Comparison of ENCODE assay signal across 22 mouse cellular contexts in the genomic region with DNA sequence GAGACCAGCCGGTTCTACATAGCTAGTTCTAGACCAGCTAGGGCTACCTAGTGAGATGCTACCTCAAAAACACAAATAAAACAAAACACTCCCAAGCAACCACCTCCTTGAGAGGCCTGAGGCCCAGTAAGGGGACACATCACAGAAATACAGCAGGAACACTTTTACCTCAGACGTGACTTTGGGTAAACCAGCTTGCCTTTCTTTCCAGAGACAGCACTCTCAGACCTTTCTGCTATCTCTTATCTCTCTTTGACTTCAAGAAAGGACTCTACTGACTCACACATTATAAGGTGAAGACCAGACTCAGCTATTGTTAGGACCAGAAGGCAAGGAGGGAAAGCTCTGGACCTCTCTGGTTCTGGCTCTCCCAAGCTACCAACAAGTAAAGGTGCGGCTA. TPM values are rescaled to one million over a fixed set of nuclear protein-coding genes. Genes with fewer than 3 reads are reported as not detected.
"Had no signal": no experiment of that assay in that cellular context is flagged by ENCODE, and none has a peak within 500 bp of the region (broad histone marks: within the 10 kb centered on the region; RNA-seq: fewer than 3 reads in every experiment).

No protein-coding gene starts in this region.

- H3K27ac ChIP-seq: kidney, postnatal 0 days; limb, embryonic 13.5 days had no signal

- H3K27me3 ChIP-seq: limb, embryonic 13.5 days; liver, embryonic 15.5 days had no signal

- DNase-seq: kidney, adult 11 months; kidney, adult 9 months; kidney, postnatal 36 days; lung, embryonic 14.5 days; lung, postnatal 10 days; lung, postnatal 4 days; midbrain, embryonic 14.5 days; right cerebral cortex, adult 18-20 months; right cerebral cortex, postnatal 25 days; spleen, adult 18-20 months; thymus, adult 18-20 months; thymus, postnatal 25 days had no signal

- H3K9me3 ChIP-seq: limb, embryonic 13.5 days; liver, embryonic 15.5 days had no signal

- H3K9ac ChIP-seq: limb, embryonic 13.5 days; liver, embryonic 15.5 days had no signal

RNA-seq across cellular contexts. Expression of a gene that starts 33.9 kb away (rescaled TPM):
- total RNA-seq: layer of hippocampus, adult 2 months; layer of hippocampus, postnatal 10 days; left cerebral cortex, postnatal 36 days; megakaryocyte, adult 5-6 weeks had no signal
- polyA plus RNA-seq: limb, embryonic 13.5 days; midbrain, embryonic 10.5 days; midbrain, embryonic 14.5 days; neural tube, embryonic 14.5 days; urinary bladder, adult 2 months had no signal
